Mouse (Mus musculus) naive thymus-derived CD4-positive, alpha-beta T cell, adult 5 months (primary cell): ENCODE measurements around the gene Hist1h4f. TPM values are rescaled to one million over a fixed set of nuclear protein-coding genes. Genes with fewer than 3 reads are reported as not detected.

Experiments
- polyA plus RNA-seq: library from polyadenylated mRNA; unstranded; fragments of 100-300 nt; shearing (Covaris generic); gene quantifications from one replicate; pipeline ENCODE4 v1.2.1, GENCODE M21; 2017

Hist1h4f gene
- not detected for polyA plus RNA-seq

GRCm38 (mm10) chr13:23551146-23551834, at the start of gene Hist1h4f:
Gene Hist1h4f (minus strand): TSS chr13:23551648.

GRCm38 (mm10) chr13:23581408-23582218, 30.2 kb upstream of the Hist1h4f start, which contains the start of gene Hist1h4d:
Gene Hist1h4d (plus strand): TSS chr13:23581598.

GRCm38 (mm10) chr13:23575271-23575851, 23.9 kb upstream of the Hist1h4f start, which contains the start of gene Hist1h3d:
Gene Hist1h3d (plus strand): TSS chr13:23575763.

GRCm38 (mm10) chr13:23573898-23574524, 22.6 kb upstream of the Hist1h4f start, which contains the start of the genes Hist1h2bf and Hist1h2ad:
Gene Hist1h2bf (minus strand): TSS chr13:23574196.
Gene Hist1h2ad (plus strand): TSS chr13:23574381.

GRCm38 (mm10) chr13:23571022-23571503, 19.6 kb upstream of the Hist1h4f start, which contains the start of the genes Hist1h2ae and Hist1h2bg:
Gene Hist1h2ae (minus strand): TSS chr13:23571220.
Gene Hist1h2bg (plus strand): TSS chr13:23571396.

GRCm38 (mm10) chr13:23561883-23562659, 10.6 kb upstream of the Hist1h4f start, which contains the start of gene Hist1h3e:
Gene Hist1h3e (minus strand): TSS chr13:23562369.

GRCm38 (mm10) chr13:23552962-23553361, 1.5 kb upstream of the Hist1h4f start, which contains the start of gene Hist1h1d:
Gene Hist1h1d (plus strand): TSS chr13:23553262.

GRCm38 (mm10) chr13:23543965-23544786, 7.3 kb downstream of the Hist1h4f start, which contains the start of gene Hist1h3f:
Gene Hist1h3f (plus strand): TSS chr13:23544052.

GRCm38 (mm10) chr13:23542999-23543607, 8.3 kb downstream of the Hist1h4f start, which contains the start of gene Hist1h2bh:
Gene Hist1h2bh (minus strand): TSS chr13:23543392.

GRCm38 (mm10) chr13:23535137-23536075, 16.0 kb downstream of the Hist1h4f start, which contains the start of gene Hist1h3g:
Gene Hist1h3g (plus strand): TSS chr13:23535422.

GRCm38 (mm10) chr13:23533560-23534367, 17.7 kb downstream of the Hist1h4f start, which contains the start of gene Hist1h2af:
Gene Hist1h2af (plus strand): TSS chr13:23533906.

GRCm38 (mm10) chr13:23530901-23531875, 20.3 kb downstream of the Hist1h4f start, which contains the start of gene Hist1h4h:
Gene Hist1h4h (plus strand): TSS chr13:23531050.

